8 mouse cellular contexts compared by ENCODE assay signal in genomic region chr12:25095538-25095937, GRCm38 (mm10). TPM values are rescaled to one million over a fixed set of nuclear protein-coding genes. Genes with fewer than 3 reads are reported as not detected.
DNase-seq lines count a peak whose midpoint lies in the region; ATAC-seq and TF ChIP-seq lines count a peak whose summit lies in the region.

No protein-coding gene starts in this region.

- H3K9me3 ChIP-seq in lung, embryonic 14.5 days (ENCODE audit: low read depth, low read length): no peaks in the 10 kb centered on the region
- no peaks in the 10 kb centered on the region for H3K9me3 ChIP-seq in embryonic facial prominence, embryonic 15.5 days (replicated peaks)
- H3K9me3 ChIP-seq in intestine, embryonic 16.5 days (ENCODE audit: control insufficient read depth, low read length): no peaks in the 10 kb centered on the region
- no peaks in the 10 kb centered on the region for H3K9me3 ChIP-seq in neural tube, embryonic 12.5 days

- 0 out of 2 replicates have a peak, but pooled peaks cover 8% of the 10 kb centered on the region for H3K4me1 ChIP-seq in lung, embryonic 14.5 days (ENCODE audit: insufficient read depth)
- H3K4me1 ChIP-seq in embryonic facial prominence, embryonic 15.5 days: peaks cover 39% of the 10 kb centered on the region
- H3K4me1 ChIP-seq in intestine, embryonic 16.5 days (ENCODE audit: control insufficient read depth, insufficient read depth, low read length): peaks cover 28% of the 10 kb centered on the region
- H3K4me1 ChIP-seq in neural tube, embryonic 12.5 days: peaks cover 56% of the 10 kb centered on the region

- H3K4me3 ChIP-seq in lung, embryonic 14.5 days (ENCODE audit: low read depth, low read length): peak overlapping the region; percentile 76
- peak overlapping the region; percentile 80 for H3K4me3 ChIP-seq in embryonic facial prominence, embryonic 15.5 days (replicated peaks)
- peak overlapping the region; percentile 73 for H3K4me3 ChIP-seq in intestine, embryonic 16.5 days (ENCODE audit: low read length)
- peak overlapping the region; percentile 69 for H3K4me3 ChIP-seq in neural tube, embryonic 12.5 days

- peak overlapping the region; percentile 86 for H3K27ac ChIP-seq in lung, embryonic 14.5 days (ENCODE audit: low read depth)
- H3K27ac ChIP-seq in embryonic facial prominence, embryonic 15.5 days (replicated peaks): peak overlapping the region; percentile 82
- H3K27ac ChIP-seq in intestine, embryonic 16.5 days (ENCODE audit: low read length): peak overlapping the region; percentile 72
- H3K27ac ChIP-seq in neural tube, embryonic 12.5 days: no peak overlapping the region

- H3K9ac ChIP-seq in lung, embryonic 14.5 days: peak overlapping the region; percentile 87
- peak overlapping the region; percentile 81 for H3K9ac ChIP-seq in embryonic facial prominence, embryonic 15.5 days
- peak overlapping the region; percentile 78 for H3K9ac ChIP-seq in intestine, embryonic 16.5 days (ENCODE audit: low read depth, low read length)
- peak overlapping the region; percentile 68 for H3K9ac ChIP-seq in neural tube, embryonic 12.5 days

- ATAC-seq in lung, embryonic 14.5 days (ENCODE audit: insufficient read depth): no peak
- ATAC-seq in embryonic facial prominence, embryonic 15.5 days (ENCODE audit: insufficient number of reproducible peaks, low FRiP score, low TSS enrichment, low read depth): no peak
- no peak for ATAC-seq in intestine, embryonic 16.5 days
- ATAC-seq in neural tube, embryonic 12.5 days (ENCODE audit: low FRiP score, low read depth): no peak
- no peak for ATAC-seq in erythroid progenitor cell, adult 5-6 weeks (replicated peaks; ENCODE audit: low FRiP score, poor library complexity, severe bottlenecking)

- peak overlapping the region; percentile 69 for H3K4me2 ChIP-seq in lung, embryonic 14.5 days
- peak overlapping the region; percentile 92 for H3K4me2 ChIP-seq in embryonic facial prominence, embryonic 15.5 days (replicated peaks)
- peak overlapping the region; percentile 47 for H3K4me2 ChIP-seq in intestine, embryonic 16.5 days (ENCODE audit: low read depth, low read length)
- peak overlapping the region; percentile 96 for H3K4me2 ChIP-seq in neural tube, embryonic 12.5 days (replicated peaks)

- peaks cover 6% of the 10 kb centered on the region; the same call in 1 of the 2 replicates for H3K36me3 ChIP-seq in lung, embryonic 14.5 days (ENCODE audit: insufficient read depth)
- H3K36me3 ChIP-seq in embryonic facial prominence, embryonic 15.5 days: no peaks in the 10 kb centered on the region
- H3K36me3 ChIP-seq in intestine, embryonic 16.5 days (ENCODE audit: control insufficient read depth, insufficient read depth, low read length): no peaks in the 10 kb centered on the region
- H3K36me3 ChIP-seq in neural tube, embryonic 12.5 days: no peaks in the 10 kb centered on the region

- under 1% methylated on average over 19 of the region's 19 CpGs for WGBS in lung, embryonic 14.5 days
- under 1% methylated on average over 19 of the region's 19 CpGs for WGBS in embryonic facial prominence, embryonic 15.5 days
- whole genome bisulfite sequencing in intestine, embryonic 16.5 days: under 1% methylated on average over 19 of the region's 19 CpGs
- WGBS in neural tube, embryonic 12.5 days: under 1% methylated on average over 19 of the region's 19 CpGs

- TF ChIP-seq CTCF in lung, embryonic 14.5 days (IDR thresholded peaks at IDR 0.05; ENCODE audit: low read depth): no peak

- no peak for DNase-seq in lung, embryonic 14.5 days
- no peak for DNase-seq in lung, postnatal 25 days (ENCODE audit: low spot score)
- DNase-seq in natural killer cell, adult 2 months (ENCODE audit: low spot score in 2 of 2): no peak
- DNase-seq in cerebellum, adult 18-20 months: no peak

- H3K27me3 ChIP-seq in lung, embryonic 14.5 days (ENCODE audit: insufficient read depth, low read length): no peaks in the 10 kb centered on the region
- no peaks in the 10 kb centered on the region for H3K27me3 ChIP-seq in embryonic facial prominence, embryonic 15.5 days
- no peaks in the 10 kb centered on the region for H3K27me3 ChIP-seq in intestine, embryonic 16.5 days (replicated peaks; ENCODE audit: control insufficient read depth, insufficient read depth, low read length)
- no peaks in the 10 kb centered on the region for H3K27me3 ChIP-seq in neural tube, embryonic 12.5 days (replicated peaks)

RNA-seq across cellular contexts. Expression of gene Id2, which starts 1.4 kb away (rescaled TPM):
- polyA plus RNA-seq in lung, embryonic 14.5 days (2014; fragmentation: Nextera tagmentation; extraction: Ambion mirVana): 470 and 497 TPM in 2 replicates
- polyA plus RNA-seq in embryonic facial prominence, embryonic 15.5 days (2015; fragmentation: Nextera tagmentation; extraction: Ambion mirVana): 295 and 296 TPM in 2 replicates
- polyA plus RNA-seq in intestine, embryonic 16.5 days (2015; fragmentation: Nextera tagmentation; extraction: Ambion mirVana): 333 and 353 TPM in 2 replicates
- 203 and 211 TPM in 2 replicates for polyA plus RNA-seq in neural tube, embryonic 12.5 days (2016; fragmentation: Nextera tagmentation; extraction: Ambion mirVana)
- 37.5 and 40.7 TPM in 2 replicates for total RNA-seq in erythroid progenitor cell, adult 5-6 weeks (2015; ENCODE audit: low replicate concordance)
- total RNA-seq in erythroid progenitor cell, adult 5-6 weeks (2017; ENCODE audit: low replicate concordance): 10.3 and 13.1 TPM in 2 replicates
